Mouse (Mus musculus): ENCODE results near the gene Morc2a.

Morc2a gene

DNA sequence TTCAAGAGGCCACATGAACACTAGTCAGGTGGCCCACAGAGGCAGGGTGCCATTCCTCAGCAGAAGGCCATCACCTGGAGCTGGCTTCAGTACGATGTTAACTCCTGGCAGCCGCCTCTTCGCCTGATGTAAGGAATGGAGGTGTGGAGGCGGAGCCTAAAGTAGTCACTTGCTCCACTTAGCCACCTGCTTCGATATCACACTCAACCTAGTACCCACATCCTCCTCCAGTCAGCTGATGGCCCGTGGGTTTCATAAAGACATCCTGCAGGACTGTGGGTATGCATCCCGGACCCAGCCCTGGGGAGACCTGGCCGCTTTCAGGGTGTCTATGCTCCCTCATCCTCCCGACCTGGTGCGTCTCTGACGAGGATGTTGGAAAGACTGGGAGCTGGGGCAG lies 86.7 kb downstream of the Morc2a start:
- no peak for DNase-seq (ENCODE audit: low spot score)

DNA sequence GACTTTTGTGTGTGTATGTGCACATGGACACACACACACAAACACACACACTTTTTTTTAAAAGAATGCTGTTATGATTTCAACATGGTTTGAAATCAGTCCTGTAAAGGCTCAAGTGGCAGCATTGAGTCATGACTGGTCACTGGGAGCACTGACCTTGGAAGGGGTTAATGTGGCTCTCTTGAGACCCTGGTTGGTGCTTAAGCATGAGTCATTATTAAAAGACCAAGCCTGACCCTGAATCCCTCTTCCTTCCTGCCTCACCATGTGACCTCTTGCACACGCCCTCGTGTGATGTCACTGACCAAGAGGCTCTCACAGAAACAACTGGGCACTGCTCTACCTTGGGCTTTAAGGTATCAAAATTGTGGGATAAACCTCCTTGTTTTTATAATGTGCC lies 89.8 kb downstream of the Morc2a start:
- DNase-seq (ENCODE audit: low spot score): no peak
